Mouse (Mus musculus): Measurements from ENCODE around the gene C330007P06Rik.
"Not testable (repeated sequence)": the region's sequence is repeated elsewhere in the genome, so short reads cannot be mapped to it uniquely, and the experiment has no call there.

The C330007P06Rik gene

GRCm38 (mm10) chrX:36873765-36874164 is at the start of gene C330007P06Rik, which contains the start of gene Ube2a:
TSS of gene C330007P06Rik (minus strand) at chrX:36874111.
TSS of gene Ube2a (plus strand) at chrX:36873900.
- no peak for DNase-seq

DNA sequence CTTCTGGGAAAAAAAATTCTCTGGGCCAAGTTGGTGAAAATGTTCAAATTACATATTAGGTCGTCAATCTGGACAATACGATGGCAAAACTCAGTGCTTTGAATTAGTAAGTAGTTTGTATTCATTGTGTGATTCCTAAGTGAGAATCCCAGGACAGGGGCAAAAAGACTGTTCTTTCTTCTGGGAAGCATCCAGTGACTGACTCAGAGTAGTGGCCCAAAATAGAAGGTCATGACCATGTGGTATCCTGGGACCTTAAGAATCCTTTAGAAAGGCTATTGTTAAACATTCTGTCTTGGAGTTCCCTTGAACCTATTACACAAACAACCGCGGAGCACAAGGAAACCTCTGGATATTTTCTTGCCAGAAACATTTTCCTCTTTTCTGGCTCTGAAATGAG is 47.4 kb upstream of the C330007P06Rik start:
- DNase-seq, result no peak

- DNase-seq, result no peak
Observed at GRCm38 (mm10) chrX:36917749-36918148, 43.8 kb upstream of the C330007P06Rik start.

GRCm38 (mm10) chrX:36911343-36911742 is 37.4 kb upstream of the C330007P06Rik start:
- DNase-seq, result peak in 1 of 2 experiments; percentile 16

DNA sequence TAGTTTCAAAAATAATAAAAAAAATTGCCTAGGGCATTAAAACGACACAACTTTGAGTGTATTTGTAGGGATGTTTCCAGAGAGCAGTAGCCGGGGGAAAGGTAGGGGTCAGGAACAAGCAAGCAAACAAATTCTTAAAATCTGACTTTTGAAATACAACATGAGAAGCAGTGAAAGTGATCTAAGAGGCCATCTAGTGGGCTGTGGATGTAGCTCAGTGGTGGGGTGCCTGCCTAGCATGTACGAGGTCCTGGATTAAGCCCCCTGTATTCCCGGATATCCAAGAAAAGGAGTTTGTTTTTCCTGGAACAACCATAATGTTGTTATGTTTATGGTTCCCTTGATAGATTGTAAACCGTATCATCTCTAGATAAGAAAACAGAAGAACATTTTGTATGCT is 32.6 kb upstream of the C330007P06Rik start:
- no peak for DNase-seq

- peak; percentile 83 to 91 for DNase-seq
Observed at GRCm38 (mm10) chrX:36903115-36903768, 29.3 kb upstream of the C330007P06Rik start.

DNA sequence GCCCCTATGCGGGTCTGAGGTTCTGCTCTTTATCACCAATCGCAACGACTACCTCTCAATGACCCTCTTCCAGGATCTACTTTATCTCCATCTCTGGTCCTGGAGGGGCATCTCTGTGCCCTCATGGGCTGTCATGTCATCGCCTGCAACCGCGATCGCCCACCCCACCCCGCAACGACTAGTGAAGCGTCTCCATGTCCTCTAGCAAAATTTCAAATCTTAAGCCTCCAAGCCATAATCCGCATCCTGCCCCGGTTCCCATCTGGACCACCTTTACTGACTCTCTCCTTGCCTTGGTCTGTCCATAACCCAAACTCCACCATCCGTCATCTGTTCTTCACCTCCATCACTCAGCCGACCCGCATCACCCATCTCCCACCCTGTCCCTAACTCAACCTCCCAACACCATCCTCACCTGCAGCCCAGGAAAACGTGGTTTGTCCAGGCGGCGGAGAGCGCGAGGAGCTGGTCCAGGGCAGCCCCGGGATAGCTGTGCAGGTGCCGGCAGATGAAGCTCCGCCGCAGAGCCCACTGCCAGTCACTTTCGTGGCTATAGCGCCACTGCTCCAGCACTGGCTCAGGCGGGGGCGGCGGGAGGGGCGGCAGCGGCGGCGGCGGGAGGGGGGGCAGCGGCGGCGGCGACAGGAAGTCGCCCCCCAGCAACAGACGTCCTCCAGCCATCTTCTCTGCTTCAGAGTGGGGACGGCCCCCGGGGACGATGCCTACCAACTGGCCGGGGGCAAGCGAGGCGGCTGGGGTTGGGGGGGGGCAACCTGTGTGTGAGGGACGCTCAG is 28.6 kb upstream of the C330007P06Rik start, which contains the start of gene Nkrf:
Gene Nkrf, minus strand, starts transcription at position 579 of the 794 bp plus-strand sequence.
- DNase-seq, result peak; percentile 24 to 31

GRCm38 (mm10) chrX:36901655-36902054 is 27.7 kb upstream of the C330007P06Rik start:
- DNase-seq, result no peak

DNA sequence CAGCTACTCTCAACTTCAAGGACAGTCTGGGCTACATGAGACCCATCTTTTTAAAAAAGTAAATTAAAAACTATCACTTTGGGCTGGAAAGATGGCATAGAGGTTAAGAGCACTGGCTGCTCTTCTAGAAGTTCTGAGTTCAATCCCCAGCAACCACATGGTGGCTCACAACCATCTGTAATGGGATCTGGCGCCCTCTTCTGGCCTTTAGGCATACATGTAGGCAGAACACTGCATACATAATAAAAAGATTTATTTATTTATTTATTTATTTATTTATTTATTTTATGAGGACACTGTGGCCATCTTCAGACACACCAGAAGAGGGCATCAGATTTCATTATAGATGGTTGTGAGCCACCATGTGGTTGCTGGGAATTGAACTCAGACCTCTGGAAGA is 25.0 kb upstream of the C330007P06Rik start:
- not testable (repeated sequence) for DNase-seq

DNA sequence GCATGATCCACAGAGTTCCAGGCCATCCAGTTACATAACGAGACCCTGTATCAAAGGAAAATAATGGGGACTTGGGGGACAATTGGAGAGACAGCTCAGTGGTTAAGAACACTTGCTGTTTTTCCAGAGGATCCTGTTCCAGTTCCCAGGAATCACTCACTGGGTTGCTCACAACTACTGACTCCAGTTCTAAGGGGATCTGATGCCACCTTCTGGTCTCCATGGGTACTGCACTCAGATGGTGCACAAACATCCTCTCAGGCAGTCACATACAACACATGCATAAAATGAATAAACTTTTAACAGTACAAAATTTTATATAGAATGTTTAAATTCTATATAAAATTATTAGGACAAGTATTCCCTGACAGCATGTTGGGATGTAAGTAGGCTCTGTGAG is 10.8 kb upstream of the C330007P06Rik start:
- DNase-seq, result no peak

DNA sequence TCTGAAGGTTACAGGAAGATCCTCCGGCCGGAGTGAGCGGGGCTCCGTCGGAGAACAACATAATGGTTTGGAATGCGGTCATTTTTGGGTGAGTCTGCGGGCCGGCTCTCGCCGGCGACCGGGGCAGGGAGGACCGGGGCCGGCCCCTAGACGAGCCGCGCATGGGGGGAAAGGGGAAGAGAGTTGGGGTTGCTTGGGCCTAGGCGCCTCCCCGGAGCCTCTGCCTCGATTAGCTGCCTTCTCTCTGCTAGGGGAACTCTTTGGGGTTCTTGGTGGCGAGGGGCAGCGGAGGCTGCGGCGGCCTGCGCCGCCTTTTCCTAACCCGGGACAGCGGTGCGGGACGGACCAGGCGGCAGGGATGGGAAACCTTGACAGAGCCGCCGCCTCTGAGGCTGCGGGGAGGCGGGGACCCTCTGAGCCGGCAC is 805 bp upstream of the C330007P06Rik start:
- no peak for DNase-seq

- DNase-seq, result peak; percentile 73 to 80
Observed at GRCm38 (mm10) chrX:36874178-36874696, 326 bp upstream of the C330007P06Rik start.

- no peak for DNase-seq
Observed at GRCm38 (mm10) chrX:36870372-36870771, 3.5 kb downstream of the C330007P06Rik start.

DNA sequence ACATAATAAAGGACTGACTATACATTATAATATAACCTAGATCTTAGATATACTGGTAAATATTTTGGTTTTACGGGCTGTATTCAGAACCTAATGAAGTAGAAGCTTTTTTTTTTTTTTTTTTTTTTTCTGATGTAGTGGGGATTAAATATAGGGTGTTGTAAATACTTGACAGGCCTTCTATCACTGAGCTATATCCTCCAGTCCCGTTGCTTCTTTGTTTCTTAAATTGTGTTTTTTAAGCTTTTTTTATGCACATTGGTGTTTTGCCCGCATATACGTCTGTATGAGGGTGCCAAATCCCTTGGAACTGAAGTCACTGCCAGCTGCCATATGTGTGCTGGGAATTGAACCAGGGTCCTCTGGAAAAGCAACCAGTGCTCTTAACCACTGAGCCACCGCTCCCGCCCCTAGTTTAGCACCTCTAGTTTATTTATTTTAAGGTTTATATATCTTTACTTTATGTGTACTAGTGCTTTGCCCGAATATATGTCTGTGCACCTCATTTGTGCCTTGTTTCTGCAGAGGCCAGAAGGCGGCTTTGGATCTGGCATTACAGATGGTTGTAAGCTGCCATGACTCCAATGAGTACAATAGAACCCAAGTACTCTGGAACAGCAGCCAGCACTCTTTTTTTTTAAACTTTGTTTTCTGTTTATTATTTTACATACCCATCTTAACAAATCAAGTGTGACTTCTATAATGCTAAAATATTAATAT is 9.1 kb downstream of the C330007P06Rik start:
- no peak for DNase-seq

GRCm38 (mm10) chrX:36863766-36864608 is 9.9 kb downstream of the C330007P06Rik start:
- DNase-seq, result peak; percentile 56 to 72

DNA sequence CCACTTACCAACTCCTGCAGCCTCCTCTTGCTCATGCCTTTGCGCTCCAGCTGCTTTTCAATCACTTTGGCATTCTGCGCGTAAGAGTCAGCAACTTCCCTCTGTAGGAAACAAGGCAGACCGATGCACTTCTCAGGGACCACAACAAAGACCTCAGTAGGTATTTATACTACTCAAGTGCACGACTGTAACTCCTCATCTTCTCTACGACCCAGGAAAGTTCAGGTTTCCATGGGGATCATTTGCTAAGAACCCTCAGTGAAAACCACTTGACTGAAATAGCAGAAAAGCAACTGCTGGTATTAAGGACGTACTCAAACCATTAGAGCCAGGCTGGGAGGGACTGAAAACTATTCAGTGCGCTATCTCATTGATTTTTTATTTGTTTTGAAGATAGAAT is 21.3 kb downstream of the C330007P06Rik start:
- no peak for DNase-seq

- DNase-seq, result no peak
Observed at GRCm38 (mm10) chrX:36847152-36847551, 26.8 kb downstream of the C330007P06Rik start.

DNA sequence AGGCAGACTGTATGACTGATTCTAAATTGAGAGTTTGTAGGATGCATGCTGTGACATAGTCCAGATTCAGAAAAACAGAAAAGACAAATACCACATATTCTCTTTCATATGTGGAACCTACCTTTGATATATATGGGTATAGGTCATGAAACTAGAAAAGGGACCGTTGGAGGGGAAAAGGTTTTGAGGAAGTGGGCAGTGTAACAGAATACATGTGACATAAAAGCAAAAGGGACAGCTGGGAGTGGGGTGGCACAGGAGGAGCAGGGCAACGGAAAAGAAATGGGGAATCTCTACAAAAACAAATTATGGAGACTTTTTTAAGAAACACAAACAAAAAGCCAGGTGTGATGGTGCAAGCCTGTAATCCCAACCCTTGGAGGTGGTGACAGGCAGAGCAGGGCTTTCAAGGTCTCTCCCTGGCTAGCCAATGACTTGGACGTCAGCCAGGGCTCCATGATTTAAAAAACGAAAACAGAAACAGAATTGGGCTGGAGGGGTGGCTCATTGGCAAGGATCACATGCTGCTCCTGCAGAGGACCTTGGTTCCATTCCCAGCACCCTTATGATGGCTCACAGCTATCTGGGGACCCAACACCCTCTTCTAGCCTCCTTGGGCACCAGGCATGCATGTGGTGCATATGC is 30.4 kb downstream of the C330007P06Rik start:
- DNase-seq, result no peak

GRCm38 (mm10) chrX:36841698-36842097 is 32.2 kb downstream of the C330007P06Rik start:
- DNase-seq, result no peak

- DNase-seq, result no peak
Observed at GRCm38 (mm10) chrX:36839391-36839790, 34.5 kb downstream of the C330007P06Rik start.

DNA sequence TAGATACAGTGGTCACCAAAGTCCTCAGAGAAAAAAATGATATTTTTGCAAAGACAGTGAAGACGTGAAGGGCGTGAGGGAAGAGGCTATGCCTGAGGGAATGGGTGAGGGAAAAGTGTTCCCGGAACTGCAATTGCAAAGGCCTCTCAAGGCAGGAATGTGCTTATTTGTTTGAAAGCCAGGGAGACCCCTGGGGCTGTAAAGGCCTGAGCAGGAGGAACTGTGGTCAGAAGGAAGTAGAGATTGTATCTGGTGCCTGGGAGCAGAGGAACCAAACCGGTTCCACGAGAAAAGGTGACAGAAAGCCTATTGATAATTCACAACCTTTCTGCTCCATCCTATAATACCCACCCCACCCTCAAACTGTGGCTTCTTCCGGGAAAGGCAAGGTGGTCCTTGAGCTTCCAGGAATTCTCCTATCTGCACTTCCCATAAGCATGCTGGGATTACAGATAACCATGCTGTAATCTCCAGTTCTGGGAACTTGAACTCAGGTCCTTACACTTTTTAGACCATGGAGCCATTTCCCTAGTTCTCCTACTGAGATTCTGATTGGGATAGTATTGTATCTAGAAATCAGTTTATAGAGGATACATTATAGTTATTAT is 36.7 kb downstream of the C330007P06Rik start:
- no peak for DNase-seq

Data from thymus, adult 18-20 months (tissue).